Mouse (Mus musculus) embryonic facial prominence, embryonic 14.5 days (tissue): ENCODE measurements around the gene Tnr. TPM values are rescaled to one million over a fixed set of nuclear protein-coding genes. Genes with fewer than 3 reads are reported as not detected.

Experiments
- ATAC-seq: fragments of 200-750 bp; cut with Nextera tagmentation; 2 replicates; pipeline ENCODE4 v1.8.0; 2017; ENCODE audit warnings: low read depth, moderate number of reproducible peaks, moderate TSS enrichment
- DNase-seq: peaks from one replicate; pipeline ENCODE4 v3.0.0-alpha.2; 2015; ENCODE audit warnings: low spot score
- H3K27ac ChIP-seq: fragments of 300-500 bp; sonication (generic); replicated peaks from 2 replicates; pipeline ENCODE4 v1.5.1; 2014; ENCODE audit warnings: low read depth, mild to moderate bottlenecking, low read length, moderate library complexity
- H3K27me3 ChIP-seq: fragments of 300-500 bp; sonication (generic); replicated peaks from 2 replicates; pipeline ENCODE4 v1.6.1; 2014; ENCODE audit warnings: low read length; ENCODE audit not compliant: control insufficient read depth, insufficient read depth
- H3K36me3 ChIP-seq: fragments of 300-500 bp; sonication (generic); 2 replicates; pipeline ENCODE4 v1.6.1; 2014; ENCODE audit warnings: low read length, mixed read lengths; ENCODE audit not compliant: control insufficient read depth, insufficient read depth
- H3K4me1 ChIP-seq: fragments of 300-500 bp; sonication (generic); 2 replicates; pipeline ENCODE4 v1.6.1; 2014; ENCODE audit warnings: antibody characterized with exemption, low read length; ENCODE audit not compliant: control insufficient read depth, insufficient read depth
- H3K4me2 ChIP-seq: fragments of 300-500 bp; sonication (generic); 2 replicates; pipeline ENCODE4 v1.6.1; 2014; ENCODE audit warnings: low read depth, mild to moderate bottlenecking, low read length, moderate library complexity, mixed read lengths
- H3K4me3 ChIP-seq: fragments of 300-500 bp; sonication (generic); 2 replicates; pipeline ENCODE4 v1.5.1; 2014; ENCODE audit warnings: low read depth, mild to moderate bottlenecking, low read length
- H3K9ac ChIP-seq: fragments of 300-500 bp; sonication (generic); 2 replicates; pipeline ENCODE4 v1.6.1; 2014; ENCODE audit warnings: low read depth, mild to moderate bottlenecking, low read length, moderate library complexity, mixed read lengths
- H3K9me3 ChIP-seq: fragments of 300-500 bp; sonication (generic); 2 replicates; pipeline ENCODE4 v1.6.1; 2016; ENCODE audit warnings: low read length; ENCODE audit not compliant: control insufficient read depth
- WGBS: fragments of 180-500 bp; shearing (Covaris S2); extraction: QIAGEN DNeasy Blood & Tissue Kit; methylation state at CpG from one replicate; pipeline ENCODE4 v1.1.7; 2014; 5-methylcytosine and 5-hydroxymethylcytosine counted together
- polyA plus RNA-seq: library from polyadenylated mRNA; unstranded; fragments of >200 nt; fragmentation: Nextera tagmentation; extraction: Ambion mirVana; gene quantifications from 2 replicates; pipeline ENCODE4 v1.2.1, GENCODE M21; 2014

Tnr gene
- polyA plus RNA-seq, 1 experiment from 2014 or later: 0.11 TPM

DNA sequence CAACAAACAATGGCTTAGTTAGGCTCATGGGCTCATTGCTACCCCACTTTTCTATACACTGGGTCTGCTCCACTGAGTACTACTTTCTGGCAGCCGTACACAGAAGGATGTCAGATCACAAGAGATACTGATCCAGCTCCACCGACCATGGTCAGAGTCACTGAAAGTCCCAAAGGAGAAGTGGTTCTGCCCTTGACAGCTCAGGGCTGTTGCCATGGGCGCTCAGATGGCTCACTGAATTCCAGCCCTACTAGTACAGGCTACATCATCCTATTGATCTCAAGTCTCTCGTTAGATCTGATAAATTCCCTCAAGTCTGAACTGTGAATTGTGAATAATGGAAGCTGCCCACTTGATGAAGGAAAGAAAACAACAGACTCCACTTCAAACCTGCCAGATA, 207.3 kb downstream of the Tnr start:
- DNase-seq: no peak
- Histone ChIP-seq H3K4me2 (no peak overlapping the region), H3K4me3 (no peak overlapping the region), H3K36me3 (no peaks in the 10 kb centered on the region), H3K27ac (no peak overlapping the region), H3K9me3 (no peaks in the 10 kb centered on the region), H3K27me3 (no peaks in the 10 kb centered on the region), H3K4me1 (no peaks in the 10 kb centered on the region), H3K9ac (no peak overlapping the region)
- WGBS: 55% methylated on average over 4 of the region's 4 CpGs
- ATAC-seq: no peak

DNA sequence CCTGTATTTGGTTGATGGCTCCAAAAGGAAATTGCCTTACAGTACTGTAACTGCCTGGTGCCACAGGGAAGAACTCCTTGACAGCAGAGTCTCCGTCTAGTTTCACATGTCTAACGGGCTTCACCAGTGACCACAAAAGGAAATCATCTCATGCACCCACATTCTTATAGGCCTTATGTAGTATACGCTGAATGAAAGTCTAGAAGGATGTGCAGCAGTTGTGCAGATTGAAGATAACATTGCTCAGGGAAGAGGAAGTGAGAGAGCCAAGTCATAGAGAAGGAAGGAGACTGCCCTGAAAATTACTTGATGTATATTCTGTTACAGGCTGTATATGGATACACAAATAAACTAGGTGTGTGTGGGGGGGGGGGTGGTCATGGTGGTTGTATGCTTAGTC, 211.5 kb downstream of the Tnr start:
- H3K9ac ChIP-seq: no peak overlapping the region
- ATAC-seq (no peak), DNase-seq (no peak)
- no peak overlapping the region for H3K4me2 ChIP-seq
- 72% methylated on average over 3 of the region's 3 CpGs for WGBS
- H3K27me3 ChIP-seq: no peaks in the 10 kb centered on the region
- no peak overlapping the region for H3K27ac ChIP-seq
- no peaks in the 10 kb centered on the region for H3K4me1 ChIP-seq
- H3K4me3 ChIP-seq: no peak overlapping the region
- H3K9me3 ChIP-seq: no peaks in the 10 kb centered on the region
- no peaks in the 10 kb centered on the region for H3K36me3 ChIP-seq

GRCm38 (mm10) chr1:159739478-159739877, 215.9 kb downstream of the Tnr start:
- Histone ChIP-seq H3K9me3 (no peaks in the 10 kb centered on the region), H3K27me3 (no peaks in the 10 kb centered on the region), H3K4me3 (no peak overlapping the region), H3K4me2 (no peak overlapping the region), H3K36me3 (no peaks in the 10 kb centered on the region), H3K9ac (no peak overlapping the region), H3K27ac (no peak overlapping the region), H3K4me1 (0 out of 2 replicates have a peak, but pooled peaks cover 4% of the 10 kb centered on the region)
- WGBS: 45% methylated on average over 3 of the region's 3 CpGs
- ATAC-seq (no peak), DNase-seq (no peak)

DNA sequence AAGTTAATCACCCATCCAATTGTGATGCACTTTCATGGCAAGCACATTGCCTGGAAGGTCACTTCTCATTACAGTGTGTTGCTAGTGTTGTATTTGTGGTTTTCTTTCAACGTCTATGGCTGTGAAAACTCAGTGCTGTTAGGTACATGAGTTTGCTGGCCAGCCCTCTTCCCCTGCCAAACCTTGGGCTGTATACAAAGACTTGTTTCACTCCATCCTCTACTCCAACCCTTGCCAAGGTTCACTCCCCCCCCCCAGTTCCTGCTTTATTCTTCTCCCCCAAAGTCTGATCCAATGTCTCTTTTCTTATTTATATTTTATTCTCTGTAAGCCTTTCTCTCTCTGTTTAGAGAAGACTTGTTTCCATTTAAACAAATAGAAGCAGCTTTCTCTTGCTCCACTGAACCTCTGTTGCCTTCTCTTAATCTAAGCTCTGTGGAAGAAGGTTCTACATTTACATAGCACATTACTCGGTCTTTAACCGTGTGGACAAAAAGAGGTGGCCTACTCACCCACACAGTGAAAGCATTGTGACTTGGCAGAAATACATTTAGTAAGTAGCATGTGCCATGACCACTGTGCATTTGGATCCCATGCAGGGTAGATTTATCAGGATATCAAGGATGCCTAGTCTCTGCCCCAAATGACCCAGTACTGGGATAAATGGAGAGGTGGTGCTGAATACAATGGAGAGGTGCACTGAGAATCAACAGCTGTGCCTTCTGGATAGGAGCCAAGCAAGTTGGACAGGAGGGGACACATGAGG, 217.9 kb downstream of the Tnr start:
- Histone ChIP-seq H3K36me3 (no peaks in the 10 kb centered on the region), H3K4me3 (no peak overlapping the region), H3K4me1 (0 out of 2 replicates have a peak, but pooled peaks cover 4% of the 10 kb centered on the region), H3K27me3 (no peaks in the 10 kb centered on the region), H3K4me2 (no peak overlapping the region), H3K9ac (no peak overlapping the region), H3K27ac (no peak overlapping the region), H3K9me3 (no peaks in the 10 kb centered on the region)
- ATAC-seq: peak; percentile 47; the same call in 1 of the 2 replicates
- DNase-seq: no peak
- WGBS: 64% methylated on average over 3 of the region's 3 CpGs

DNA sequence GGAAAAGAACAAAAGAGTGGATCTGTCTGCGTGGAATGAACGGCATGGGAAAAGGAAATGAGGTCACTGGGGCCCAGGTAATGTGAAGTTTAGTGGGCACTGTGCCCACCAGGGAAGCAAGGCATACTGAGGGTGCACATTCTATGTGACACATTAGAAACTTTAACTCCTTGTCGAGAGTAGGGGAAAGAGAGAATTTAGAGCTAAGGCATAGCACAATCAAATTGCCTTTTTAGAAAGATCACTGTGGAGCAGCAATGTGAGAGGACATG, 218.4 kb downstream of the Tnr start:
- 0 out of 2 replicates have a peak, but pooled peaks cover 4% of the 10 kb centered on the region for H3K4me1 ChIP-seq
- no peak overlapping the region for H3K9ac ChIP-seq
- H3K36me3 ChIP-seq: no peaks in the 10 kb centered on the region
- ATAC-seq: no peak
- H3K9me3 ChIP-seq: no peaks in the 10 kb centered on the region
- 52% methylated on average over 3 of the region's 3 CpGs for WGBS
- no peak overlapping the region for H3K4me2 ChIP-seq
- no peak overlapping the region for H3K4me3 ChIP-seq
- no peak for DNase-seq
- no peaks in the 10 kb centered on the region for H3K27me3 ChIP-seq
- H3K27ac ChIP-seq: no peak overlapping the region

DNA sequence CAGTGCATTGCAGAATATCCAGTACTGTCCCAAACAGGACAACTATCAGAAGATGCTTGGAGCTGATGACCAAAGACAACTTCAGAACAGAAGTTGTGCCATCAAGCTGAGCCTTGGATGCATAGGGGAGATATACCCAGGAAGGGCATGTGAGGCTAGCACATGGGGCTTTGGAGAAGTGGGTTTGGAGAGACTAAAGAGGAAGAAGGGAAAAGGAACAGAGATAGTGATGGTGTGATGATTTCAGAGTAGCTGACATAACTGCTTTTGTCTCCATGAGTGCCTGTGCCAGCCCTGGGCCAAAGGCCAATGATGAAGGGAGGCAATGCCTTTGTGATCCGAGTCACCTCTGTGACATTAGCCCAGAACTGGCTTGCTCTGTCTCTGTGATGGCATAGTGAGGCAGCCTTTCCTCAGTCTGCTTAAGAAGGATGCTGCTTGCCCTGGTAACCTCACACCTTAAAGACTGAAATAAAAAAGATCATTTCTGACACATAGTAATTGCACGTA, 220.2 kb downstream of the Tnr start:
- H3K27me3 ChIP-seq: no peaks in the 10 kb centered on the region
- H3K36me3 ChIP-seq: no peaks in the 10 kb centered on the region
- peaks cover 7% of the 10 kb centered on the region; the same call in 1 of the 2 replicates for H3K4me1 ChIP-seq
- no peaks in the 10 kb centered on the region for H3K9me3 ChIP-seq
- no peak overlapping the region for H3K4me3 ChIP-seq
- WGBS: 87% methylated on average over 2 of the region's 2 CpGs
- no peak overlapping the region for H3K27ac ChIP-seq
- H3K9ac ChIP-seq: no peak overlapping the region
- DNase-seq: no peak
- no peak for ATAC-seq
- H3K4me2 ChIP-seq: no peak overlapping the region

DNA sequence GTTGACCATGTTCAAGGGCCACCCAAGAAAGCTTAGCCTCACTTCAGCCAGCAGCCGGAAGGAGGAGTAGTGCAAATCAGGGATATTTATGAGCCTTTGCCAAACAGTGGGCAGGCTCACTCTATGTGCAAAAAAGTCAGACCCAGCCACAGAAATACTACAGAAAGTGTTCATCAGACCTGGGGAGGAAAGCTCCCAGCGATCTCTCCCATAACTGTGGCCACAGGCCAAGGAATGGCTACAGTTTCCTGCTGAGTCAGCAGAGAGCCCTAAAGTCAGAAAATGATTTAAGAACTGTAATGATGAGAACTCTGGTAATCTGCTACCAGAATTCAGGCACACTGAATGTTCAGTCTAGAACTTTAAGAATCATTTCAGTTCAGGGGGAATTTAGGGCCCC, 221.7 kb downstream of the Tnr start:
- WGBS: 76% methylated on average over 2 of the region's 2 CpGs
- H3K36me3 ChIP-seq: no peaks in the 10 kb centered on the region
- no peak overlapping the region for H3K27ac ChIP-seq
- H3K27me3 ChIP-seq: no peaks in the 10 kb centered on the region
- H3K4me2 ChIP-seq: no peak overlapping the region
- peaks cover 8% of the 10 kb centered on the region; the same call in 1 of the 2 replicates for H3K4me1 ChIP-seq
- no peak for ATAC-seq
- H3K4me3 ChIP-seq: no peak overlapping the region
- no peak overlapping the region for H3K9ac ChIP-seq
- peak; percentile 48 for DNase-seq
- no peaks in the 10 kb centered on the region for H3K9me3 ChIP-seq

- 43% methylated on average over 7 of the region's 7 CpGs for WGBS
- Histone ChIP-seq H3K27me3 (no peaks in the 10 kb centered on the region), H3K4me3 (no peak overlapping the region), H3K4me1 (peaks cover 4% of the 10 kb centered on the region; the same call in 1 of the 2 replicates), H3K4me2 (no peak overlapping the region), H3K36me3 (no peaks in the 10 kb centered on the region), H3K9me3 (no peaks in the 10 kb centered on the region), H3K9ac (no peak overlapping the region), H3K27ac (no peak overlapping the region)
- DNase-seq: no peak
- no peak for ATAC-seq
Measured at GRCm38 (mm10) chr1:159747969-159748368, 224.4 kb downstream of the Tnr start.

GRCm38 (mm10) chr1:159750411-159750810, 226.8 kb downstream of the Tnr start:
- no peak overlapping the region for H3K4me2 ChIP-seq
- no peak for DNase-seq
- no peaks in the 10 kb centered on the region for H3K27me3 ChIP-seq
- H3K27ac ChIP-seq: no peak overlapping the region
- no peak for ATAC-seq
- H3K36me3 ChIP-seq: no peaks in the 10 kb centered on the region
- no peaks in the 10 kb centered on the region for H3K9me3 ChIP-seq
- H3K4me3 ChIP-seq: no peak overlapping the region
- 76% methylated on average over 5 of the region's 5 CpGs for WGBS
- no peak overlapping the region for H3K9ac ChIP-seq
- H3K4me1 ChIP-seq: peaks cover 4% of the 10 kb centered on the region; the same call in 1 of the 2 replicates
